Mouse (Mus musculus) CD8-positive naive resting alpha-beta T cell, adult 57 days (primary cell): ENCODE data around the gene Gm5916. TPM values are rescaled to one million over a fixed set of nuclear protein-coding genes. Genes with fewer than 3 reads are reported as not detected.

ENCODE experiments used
- total RNA-seq: library from RNA; stranded (reverse); gene quantifications from one replicate; pipeline ENCODE4 v1.2.4, GENCODE M21; 2023

Gene Gm5916
- total RNA-seq, result not detected

GRCm38 (mm10) chr9:36128679-36129078 is at the start of gene Gm5916:
Gene Gm5916 (minus strand): TSS chr9:36128779.

Other genes with a start within 250 kb of the Gm5916 start
- not detected for gene 9230113P08Rik, start 220.4 kb downstream of the Gm5916 start, total RNA-seq